Mouse (Mus musculus): ENCODE measurements around the gene Gria2. TPM values are rescaled to one million over a fixed set of nuclear protein-coding genes. Genes with fewer than 3 reads are reported as not detected.

The Gria2 gene
- polyA plus RNA-seq, 2 experiments: 0.03 TPM; not detected in 1

- H3K9me3 ChIP-seq (ENCODE audit: control insufficient read depth, low read length): no peaks in the 10 kb centered on the region
- DNase-seq (ENCODE audit: low read depth in 3 of 3, low spot score in 3 of 3): no peak
- H3K36me3 ChIP-seq (replicated peaks; ENCODE audit: control insufficient read depth, insufficient read depth, low read depth): no peaks in the 10 kb centered on the region
- no peaks in the 10 kb centered on the region for H3K27me3 ChIP-seq (ENCODE audit: control insufficient read depth, insufficient read depth, low read length)
- no peak overlapping the region for H3K4me3 ChIP-seq (ENCODE audit: insufficient read depth in 1 of 2, low read depth in 2 of 2, low read length in 2 of 2)
- H3K27ac ChIP-seq: no peak overlapping the region
- 55% methylated on average over 1 of the region's 1 CpGs for WGBS (ENCODE audit: insufficient replicate concordance)
- no peak overlapping the region for H3K4me2 ChIP-seq (ENCODE audit: low read depth)
- no peaks in the 10 kb centered on the region for H3K4me1 ChIP-seq (replicated peaks; ENCODE audit: control insufficient read depth in 2 of 2, insufficient read depth in 2 of 2, low read length in 1 of 2)
- H3K9ac ChIP-seq (replicated peaks): no peak overlapping the region
- TF ChIP-seq CTCF (IDR thresholded peaks at IDR 0.05; ENCODE audit: low read depth): no peak
- no peak for TF ChIP-seq EP300 (IDR thresholded peaks at IDR 0.05; ENCODE audit: low read depth)
- no peak for ATAC-seq (ENCODE audit: insufficient read depth)
Measured at GRCm38 (mm10) chr3:80823975-80824374, 21.3 kb upstream of the Gria2 start.

GRCm38 (mm10) chr3:80818619-80819018 is 16.0 kb upstream of the Gria2 start:
- Histone ChIP-seq H3K9me3 (ENCODE audit: control insufficient read depth, low read length) (no peaks in the 10 kb centered on the region), H3K27me3 (ENCODE audit: control insufficient read depth, insufficient read depth, low read length) (no peaks in the 10 kb centered on the region), H3K27ac (no peak overlapping the region), H3K4me3 (ENCODE audit: insufficient read depth in 1 of 2, low read depth in 2 of 2, low read length in 2 of 2) (no peak overlapping the region), H3K4me2 (ENCODE audit: low read depth) (no peak overlapping the region), H3K4me1 (replicated peaks; ENCODE audit: control insufficient read depth in 2 of 2, insufficient read depth in 2 of 2, low read length in 1 of 2) (no peaks in the 10 kb centered on the region), H3K9ac (replicated peaks) (no peak overlapping the region), H3K36me3 (replicated peaks; ENCODE audit: control insufficient read depth, insufficient read depth, low read depth) (no peaks in the 10 kb centered on the region)
- DNase-seq (ENCODE audit: low read depth in 3 of 3, low spot score in 3 of 3) (no peak), ATAC-seq (ENCODE audit: insufficient read depth) (no peak)
- TF ChIP-seq EP300 (IDR thresholded peaks at IDR 0.05; ENCODE audit: low read depth) (no peak), CTCF (IDR thresholded peaks at IDR 0.05; ENCODE audit: low read depth) (no peak)
- WGBS (ENCODE audit: insufficient replicate concordance): 62% methylated on average over 1 of the region's 1 CpGs

GRCm38 (mm10) chr3:80813734-80814133 is 11.1 kb upstream of the Gria2 start:
- Histone ChIP-seq H3K27ac (no peak overlapping the region), H3K4me1 (replicated peaks; ENCODE audit: control insufficient read depth in 2 of 2, insufficient read depth in 2 of 2, low read length in 1 of 2) (no peaks in the 10 kb centered on the region), H3K4me3 (ENCODE audit: insufficient read depth in 1 of 2, low read depth in 2 of 2, low read length in 2 of 2) (no peak overlapping the region), H3K9me3 (ENCODE audit: control insufficient read depth, low read length) (no peaks in the 10 kb centered on the region), H3K27me3 (ENCODE audit: control insufficient read depth, insufficient read depth, low read length) (no peaks in the 10 kb centered on the region), H3K9ac (replicated peaks) (no peak overlapping the region), H3K36me3 (replicated peaks; ENCODE audit: control insufficient read depth, insufficient read depth, low read depth) (no peaks in the 10 kb centered on the region), H3K4me2 (ENCODE audit: low read depth) (no peak overlapping the region)
- no peak for ATAC-seq (ENCODE audit: insufficient read depth)
- DNase-seq (ENCODE audit: low read depth in 3 of 3, low spot score in 3 of 3): no peak
- no peak for TF ChIP-seq EP300 (IDR thresholded peaks at IDR 0.05; ENCODE audit: low read depth)
- TF ChIP-seq CTCF (IDR thresholded peaks at IDR 0.05; ENCODE audit: low read depth): no peak

GRCm38 (mm10) chr3:80812237-80812636 is 9.6 kb upstream of the Gria2 start:
- H3K9me3 ChIP-seq (ENCODE audit: control insufficient read depth, low read length): no peaks in the 10 kb centered on the region
- ATAC-seq (ENCODE audit: insufficient read depth): no peak
- no peak overlapping the region for H3K4me2 ChIP-seq (ENCODE audit: low read depth)
- no peaks in the 10 kb centered on the region for H3K4me1 ChIP-seq (replicated peaks; ENCODE audit: control insufficient read depth in 2 of 2, insufficient read depth in 2 of 2, low read length in 1 of 2)
- H3K9ac ChIP-seq (replicated peaks): no peak overlapping the region
- TF ChIP-seq EP300 (IDR thresholded peaks at IDR 0.05; ENCODE audit: low read depth): no peak
- no peak for TF ChIP-seq CTCF (IDR thresholded peaks at IDR 0.05; ENCODE audit: low read depth)
- no peak overlapping the region for H3K4me3 ChIP-seq (ENCODE audit: insufficient read depth in 1 of 2, low read depth in 2 of 2, low read length in 2 of 2)
- no peaks in the 10 kb centered on the region for H3K27me3 ChIP-seq (ENCODE audit: control insufficient read depth, insufficient read depth, low read length)
- 38% methylated on average over 3 of the region's 3 CpGs for WGBS (ENCODE audit: insufficient replicate concordance)
- no peak overlapping the region for H3K27ac ChIP-seq
- no peak for DNase-seq (ENCODE audit: low read depth in 3 of 3, low spot score in 3 of 3)
- no peaks in the 10 kb centered on the region for H3K36me3 ChIP-seq (replicated peaks; ENCODE audit: control insufficient read depth, insufficient read depth, low read depth)

- peaks cover 9% of the 10 kb centered on the region for H3K27me3 ChIP-seq (ENCODE audit: control insufficient read depth, insufficient read depth, low read length)
- 2% methylated on average over 1 of the region's 1 CpGs for WGBS (ENCODE audit: insufficient replicate concordance)
- H3K27ac ChIP-seq: no peak overlapping the region
- TF ChIP-seq CTCF (IDR thresholded peaks at IDR 0.05; ENCODE audit: low read depth) (no peak), EP300 (IDR thresholded peaks at IDR 0.05; ENCODE audit: low read depth) (no peak)
- ATAC-seq (ENCODE audit: insufficient read depth) (no peak), DNase-seq (ENCODE audit: low read depth in 3 of 3, low spot score in 3 of 3) (no peak)
- H3K36me3 ChIP-seq (replicated peaks; ENCODE audit: control insufficient read depth, insufficient read depth, low read depth): no peaks in the 10 kb centered on the region
- H3K4me2 ChIP-seq (ENCODE audit: low read depth): no peak overlapping the region
- no peaks in the 10 kb centered on the region for H3K4me1 ChIP-seq (replicated peaks; ENCODE audit: control insufficient read depth in 2 of 2, insufficient read depth in 2 of 2, low read length in 1 of 2)
- H3K9ac ChIP-seq (replicated peaks): no peak overlapping the region
- H3K4me3 ChIP-seq (ENCODE audit: insufficient read depth in 1 of 2, low read depth in 2 of 2, low read length in 2 of 2): no peak overlapping the region
- no peaks in the 10 kb centered on the region for H3K9me3 ChIP-seq (ENCODE audit: control insufficient read depth, low read length)
Measured at GRCm38 (mm10) chr3:80805327-80805726, 2.7 kb upstream of the Gria2 start.
